Mouse (Mus musculus) skeletal muscle tissue, adult 2 months (tissue): ENCODE measurements at regions not wholly inside any gene's neighbourhood (a gene's known extent, or its start where the extent isn't known, plus 50 kb on each side); places are given as distances from the start of the nearest gene placed in this dataset.
A peak's percentile ranks its signal among the peaks of the same experiment; 100 is the strongest.

Source experiments
- DNase-seq: peaks from one replicate; pipeline ENCODE4 v3.0.0-alpha.2; 2012; ENCODE audit warnings: low read depth, low spot score

- DNase-seq, result no peak
These were observed 123.5 kb upstream of the Cdh6 start for GRCm38 (mm10) chr15:13296967-13297366.

GRCm38 (mm10) chr15:13289064-13289463, 115.6 kb upstream of the Cdh6 start:
- DNase-seq, result no peak

GRCm38 (mm10) chr15:13287878-13288277, 114.4 kb upstream of the Cdh6 start:
- no peak for DNase-seq

- DNase-seq, result peak; percentile 3
These were observed 111.9 kb upstream of the Cdh6 start for GRCm38 (mm10) chr15:13285355-13285754.

GRCm38 (mm10) chr15:13284219-13284618, 110.7 kb upstream of the Cdh6 start:
- peak; percentile 25 for DNase-seq

GRCm38 (mm10) chr15:13283106-13283505, 109.6 kb upstream of the Cdh6 start:
- no peak for DNase-seq

- DNase-seq, result no peak
These were observed 103.4 kb upstream of the Cdh6 start for GRCm38 (mm10) chr15:13276909-13277235.

GRCm38 (mm10) chr15:13276225-13276908, 102.9 kb upstream of the Cdh6 start:
- DNase-seq, result no peak

- DNase-seq, result no peak
These were observed 101.9 kb upstream of the Cdh6 start for GRCm38 (mm10) chr15:13275326-13275725.

- DNase-seq, result no peak
These were observed 101.0 kb upstream of the Cdh6 start for GRCm38 (mm10) chr15:13274366-13275067.

- no peak for DNase-seq
These were observed 72.7 kb upstream of the Cdh6 start for GRCm38 (mm10) chr15:13246053-13246696.

GRCm38 (mm10) chr15:13244306-13244705, 70.8 kb upstream of the Cdh6 start:
- DNase-seq, result no peak

GRCm38 (mm10) chr15:13243561-13243960, 70.1 kb upstream of the Cdh6 start:
- no peak for DNase-seq

GRCm38 (mm10) chr15:13240931-13241330, 67.5 kb upstream of the Cdh6 start:
- no peak for DNase-seq

- DNase-seq, result no peak
These were observed 63.5 kb upstream of the Cdh6 start for GRCm38 (mm10) chr15:13236869-13237507.

- no peak for DNase-seq
These were observed 59.2 kb upstream of the Cdh6 start for GRCm38 (mm10) chr15:13232567-13233259.

- DNase-seq, result no peak
These were observed 58.1 kb upstream of the Cdh6 start for GRCm38 (mm10) chr15:13231550-13231949.

- no peak for DNase-seq
These were observed 54.6 kb upstream of the Cdh6 start for GRCm38 (mm10) chr15:13228125-13228524.
